In the genomic region with DNA sequence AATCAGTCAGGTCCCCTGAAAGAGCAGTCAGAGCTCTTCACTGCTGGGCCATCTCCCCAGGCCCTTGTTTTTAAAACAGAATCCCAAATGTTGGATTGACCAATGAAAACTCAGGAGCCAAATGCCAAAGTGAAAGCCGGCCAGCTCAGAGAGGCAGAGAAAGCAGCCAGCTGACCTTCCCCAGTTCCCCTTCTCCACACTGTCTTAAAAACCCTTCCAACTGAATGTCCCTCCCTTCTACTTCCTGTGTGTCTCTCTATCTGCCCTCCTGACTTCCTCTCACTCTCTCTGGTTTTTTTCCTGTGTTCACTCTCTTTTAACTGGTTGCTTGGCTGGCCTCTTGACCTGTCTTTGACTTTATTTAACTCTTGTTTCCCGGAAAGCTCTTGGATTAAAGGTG, we compare ENCODE assay signal across 15 mouse cellular contexts. TPM values are rescaled to one million over a fixed set of nuclear protein-coding genes. Genes with fewer than 3 reads are reported as not detected.
"Had no signal": no experiment of that assay in that cellular context is flagged by ENCODE, and none has a peak within 500 bp of the region (broad histone marks: within the 10 kb centered on the region; RNA-seq: fewer than 3 reads in every experiment).

No protein-coding gene starts in this region.

- H3K36me3 ChIP-seq: limb, embryonic 10.5 days; liver, embryonic 15.5 days; midbrain, embryonic 15.5 days; neural tube, embryonic 13.5 days had no signal

- H3K9me3 ChIP-seq: limb, embryonic 10.5 days; liver, embryonic 15.5 days; midbrain, embryonic 15.5 days; neural tube, embryonic 13.5 days had no signal

- ATAC-seq: midbrain, embryonic 15.5 days had no signal

- H3K4me3 ChIP-seq: left cerebral cortex, adult 2 months; limb, embryonic 10.5 days; liver, embryonic 15.5 days; midbrain, embryonic 15.5 days; neural tube, embryonic 13.5 days had no signal

- H3K4me1 ChIP-seq: limb, embryonic 10.5 days; liver, embryonic 15.5 days had no signal

- H3K27ac ChIP-seq: left cerebral cortex, adult 2 months; limb, embryonic 10.5 days; liver, embryonic 15.5 days; midbrain, embryonic 15.5 days; neural tube, embryonic 13.5 days had no signal

- H3K9ac ChIP-seq: liver, embryonic 15.5 days; lung, embryonic 14.5 days; midbrain, embryonic 15.5 days; neural tube, embryonic 13.5 days had no signal

- DNase-seq: kidney, postnatal 25 days; lung, embryonic 14.5 days; lung, postnatal 10 days; lung, postnatal 4 days; right cerebral cortex, postnatal 14 days; thymus, postnatal 4 days had no signal

- H3K27me3 ChIP-seq: liver, embryonic 15.5 days; midbrain, embryonic 15.5 days; neural tube, embryonic 13.5 days had no signal

- H3K4me2 ChIP-seq: liver, embryonic 11.5 days; liver, embryonic 15.5 days; lung, embryonic 14.5 days; midbrain, embryonic 11.5 days; midbrain, embryonic 15.5 days; neural tube, embryonic 13.5 days had no signal

RNA-seq across cellular contexts. Expression of a gene that starts 40.0 kb away (rescaled TPM):
- total RNA-seq: megakaryocyte, adult 5-6 weeks had no signal
- polyA plus RNA-seq: kidney, embryonic 16.5 days; limb, embryonic 10.5 days; liver, embryonic 11.5 days; liver, embryonic 15.5 days; lung, embryonic 14.5 days; midbrain, embryonic 11.5 days; neural tube, embryonic 13.5 days had no signal
